ENCODE assay signal across 9 mouse cellular contexts in genomic region chr4:135128841-135129520, GRCm38 (mm10). TPM values are rescaled to one million over a fixed set of nuclear protein-coding genes. Genes with fewer than 3 reads are reported as not detected.
DNase-seq lines count a peak whose midpoint lies in the region; ATAC-seq and TF ChIP-seq lines count a peak whose summit lies in the region.
"Had no signal": no experiment of that assay in that cellular context is flagged by ENCODE, and none has a peak within 500 bp of the region (broad histone marks: within the 10 kb centered on the region; RNA-seq: fewer than 3 reads in every experiment).

No protein-coding gene starts in this region.

- peaks cover 11% of the 10 kb centered on the region for H3K27me3 ChIP-seq in embryonic facial prominence, embryonic 13.5 days
- H3K27me3 ChIP-seq in intestine, postnatal 0 days (replicated peaks; ENCODE audit: control insufficient read depth, insufficient read depth, low read length) = peaks cover 15% of the 10 kb centered on the region; the same call in 1 of the 2 replicates
- H3K27me3 ChIP-seq in midbrain, embryonic 14.5 days (ENCODE audit: control insufficient read depth, insufficient read depth, low read length) = no peaks in the 10 kb centered on the region; the same call in 1 of the 2 replicates

- no peak for TF ChIP-seq CTCF in intestine, postnatal 0 days (IDR thresholded peaks at IDR 0.05; ENCODE audit: low read depth)

- no peaks in the 10 kb centered on the region for H3K9me3 ChIP-seq in embryonic facial prominence, embryonic 13.5 days
- H3K9me3 ChIP-seq in intestine, postnatal 0 days (ENCODE audit: control insufficient read depth) = no peaks in the 10 kb centered on the region
- H3K9me3 ChIP-seq in midbrain, embryonic 14.5 days (ENCODE audit: control insufficient read depth, low read length) = no peaks in the 10 kb centered on the region

- H3K4me2 ChIP-seq in embryonic facial prominence, embryonic 13.5 days = peak overlapping the region; percentile 63
- H3K4me2 ChIP-seq in intestine, postnatal 0 days (replicated peaks; ENCODE audit: low read depth) = peak overlapping the region; percentile 25; the same call in 1 of the 2 replicates
- H3K4me2 ChIP-seq in midbrain, embryonic 14.5 days (ENCODE audit: low read length) = peak overlapping the region; percentile 57

- DNase-seq in heart, adult 18-20 months = peak; percentile 8 to 40
- no peak for DNase-seq in heart, postnatal 25 days (ENCODE audit: low spot score)
- DNase-seq in B cell, adult 2 months = peak; percentile 56 to 58
- peak; percentile 76 for DNase-seq in midbrain, embryonic 14.5 days
- peak; percentile 73 for DNase-seq in thymus, postnatal 4 days
- DNase-seq in ovary, postnatal 14 days (ENCODE audit: low spot score) = no peak

- H3K4me3 ChIP-seq in embryonic facial prominence, embryonic 13.5 days = peak overlapping the region; percentile 34
- H3K4me3 ChIP-seq in intestine, postnatal 0 days (ENCODE audit: low read depth, low read length) = 0 out of 2 replicates have a peak overlapping the region, but pooled peaks have one; percentile 0
- H3K4me3 ChIP-seq in midbrain, embryonic 14.5 days (replicated peaks; ENCODE audit: low read depth, low read length) = peak overlapping the region; percentile 25
- H3K4me3 ChIP-seq: heart, adult 2 months had no signal

- H3K27ac ChIP-seq in embryonic facial prominence, embryonic 13.5 days = peak overlapping the region; percentile 16; the same call in 1 of the 2 replicates
- H3K27ac ChIP-seq in intestine, postnatal 0 days (ENCODE audit: low read depth, low read length) = no peak overlapping the region
- H3K27ac ChIP-seq in midbrain, embryonic 14.5 days (replicated peaks; ENCODE audit: low read depth, low read length) = no peak overlapping the region
- H3K27ac ChIP-seq: heart, adult 2 months had no signal

- intact Hi-C loops in heart, postnatal 25 days (cut with DNase I) = no loop called here

- no peak for ATAC-seq in embryonic facial prominence, embryonic 13.5 days (ENCODE audit: insufficient number of reproducible peaks, insufficient read depth, low FRiP score, low TSS enrichment, low read depth)
- no peak for ATAC-seq in intestine, postnatal 0 days
- no peak for ATAC-seq in midbrain, embryonic 14.5 days (ENCODE audit: low FRiP score, low TSS enrichment)

- H3K9ac ChIP-seq in embryonic facial prominence, embryonic 13.5 days = peak overlapping the region; percentile 60
- H3K9ac ChIP-seq in intestine, postnatal 0 days (ENCODE audit: low read depth, low read length) = no peak overlapping the region
- H3K9ac ChIP-seq in midbrain, embryonic 14.5 days (replicated peaks; ENCODE audit: low read length) = peak overlapping the region; percentile 45

- peaks cover 20% of the 10 kb centered on the region for H3K4me1 ChIP-seq in embryonic facial prominence, embryonic 13.5 days
- H3K4me1 ChIP-seq in intestine, postnatal 0 days (replicated peaks; ENCODE audit: control insufficient read depth, insufficient read depth, low read length) = no peaks in the 10 kb centered on the region
- peaks cover 4% of the 10 kb centered on the region; the same call in 1 of the 2 replicates for H3K4me1 ChIP-seq in midbrain, embryonic 14.5 days (ENCODE audit: control insufficient read depth, insufficient read depth, low read length)

- no peaks in the 10 kb centered on the region for H3K36me3 ChIP-seq in embryonic facial prominence, embryonic 13.5 days
- no peaks in the 10 kb centered on the region for H3K36me3 ChIP-seq in intestine, postnatal 0 days (ENCODE audit: control insufficient read depth, insufficient read depth)
- no peaks in the 10 kb centered on the region for H3K36me3 ChIP-seq in midbrain, embryonic 14.5 days (ENCODE audit: control insufficient read depth, insufficient read depth, low read length)

- WGBS in embryonic facial prominence, embryonic 13.5 days = 14% methylated on average over 22 of the region's 22 CpGs
- WGBS in intestine, postnatal 0 days = 20% methylated on average over 22 of the region's 22 CpGs
- WGBS in midbrain, embryonic 14.5 days = 19% methylated on average over 22 of the region's 22 CpGs

RNA-seq across cellular contexts. Expression of gene Runx3, which starts 8.5 kb away (rescaled TPM):
- total RNA-seq in heart, adult 18-20 months (2021) = 1 to 10 TPM; 1.8 to 1.9 TPM
- under 1 TPM; 0.31 to 0.50 TPM for total RNA-seq in heart, postnatal 25 days (2021)
- 3.1 and 3.9 TPM in 2 replicates for polyA plus RNA-seq in embryonic facial prominence, embryonic 13.5 days (2015; fragmentation: Nextera tagmentation; extraction: Ambion mirVana)
- 0.17 and 0.21 TPM in 2 replicates for polyA plus RNA-seq in intestine, postnatal 0 days (2015; fragmentation: Nextera tagmentation; extraction: Ambion mirVana)
- polyA plus RNA-seq in midbrain, embryonic 14.5 days (2014; fragmentation: Nextera tagmentation; extraction: Ambion mirVana) = not detected in 2 replicates

Comparison
In these comparisons a context has a peak if more than half of its experiments do, and no peak if none do; other contexts are left out.
1. DNase-seq: peak in heart, adult 18-20 months (2 of 2), B cell, adult 2 months (2 of 2), midbrain, embryonic 14.5 days (single experiment) and thymus, postnatal 4 days (single experiment); none in heart, postnatal 25 days (single experiment) and ovary, postnatal 14 days (single experiment).
2. Peak in every context shown above with its lines, with median percentiles within 50 percentile points of each other: H3K4me2 ChIP-seq and H3K4me3 ChIP-seq.